Mouse (Mus musculus) lung, postnatal 36 days (tissue): ENCODE results near the gene Slc25a28.

Experiments used
- DNase-seq: peaks from one replicate; pipeline ENCODE4 v3.0.0; 2022; ENCODE audit warnings: mixed read lengths

Slc25a28 gene

GRCm38 (mm10) chr19:43630466-43631251, 44.0 kb downstream of the Slc25a28 start:
- DNase-seq = peak; percentile 91

- DNase-seq = no peak
Observed at GRCm38 (mm10) chr19:43629088-43629487, 45.6 kb downstream of the Slc25a28 start.

GRCm38 (mm10) chr19:43627345-43627744, 47.3 kb downstream of the Slc25a28 start:
- DNase-seq = no peak

GRCm38 (mm10) chr19:43626160-43626559, 48.5 kb downstream of the Slc25a28 start:
- no peak for DNase-seq

- peak; percentile 78 for DNase-seq
Observed at GRCm38 (mm10) chr19:43623913-43624312, 50.8 kb downstream of the Slc25a28 start.

GRCm38 (mm10) chr19:43619916-43620479, 54.7 kb downstream of the Slc25a28 start:
- DNase-seq = no peak

- no peak for DNase-seq
Observed at GRCm38 (mm10) chr19:43618505-43619030, 56.1 kb downstream of the Slc25a28 start.

GRCm38 (mm10) chr19:43617761-43618349, 56.8 kb downstream of the Slc25a28 start:
- no peak for DNase-seq

- no peak for DNase-seq
Observed at GRCm38 (mm10) chr19:43616889-43617288, 57.8 kb downstream of the Slc25a28 start.

GRCm38 (mm10) chr19:43616415-43616861, 58.2 kb downstream of the Slc25a28 start:
- no peak for DNase-seq

- DNase-seq = no peak
Observed at GRCm38 (mm10) chr19:43615571-43616414, 58.9 kb downstream of the Slc25a28 start.

GRCm38 (mm10) chr19:43615074-43615445, 59.6 kb downstream of the Slc25a28 start:
- DNase-seq = no peak

- no peak for DNase-seq
Observed at GRCm38 (mm10) chr19:43614341-43615073, 60.2 kb downstream of the Slc25a28 start.
